ENCODE assay signal across 12 mouse cellular contexts in the genomic region with DNA sequence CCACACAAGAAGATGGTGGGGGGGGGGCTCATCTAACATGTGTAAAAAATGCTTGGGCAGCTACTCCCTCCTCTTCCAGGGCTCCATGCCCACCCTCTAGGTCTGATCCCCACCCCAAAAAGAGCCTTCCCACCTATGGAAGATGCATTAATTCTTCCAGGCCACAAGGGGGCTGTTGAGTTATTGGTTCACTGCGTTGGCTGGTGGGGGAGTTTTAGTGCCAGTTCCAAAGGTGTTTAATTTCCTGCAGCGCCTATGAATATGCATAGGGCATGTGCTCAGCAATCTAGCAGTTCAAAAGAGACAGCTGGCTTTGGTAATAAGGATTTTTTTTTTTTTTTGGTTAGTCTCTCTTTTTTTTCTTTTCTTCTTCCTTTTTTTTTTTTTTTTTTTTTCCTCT.
A peak's percentile ranks its signal among the peaks of the same experiment; 100 is the strongest.
DNase-seq lines count a peak whose midpoint lies in the region; ATAC-seq and TF ChIP-seq lines count a peak whose summit lies in the region.
"Had no signal": no experiment of that assay in that cellular context is flagged by ENCODE, and none has a peak within 500 bp of the region (broad histone marks: within the 10 kb centered on the region; RNA-seq: fewer than 3 reads in every experiment).

No protein-coding gene starts in this region.

- DNase-seq in hindbrain, postnatal 0 days (ENCODE audit: low spot score): peak; percentile 43
- DNase-seq in hindbrain, embryonic 10.5 days (ENCODE audit: low spot score): no peak
- peak; percentile 51 for DNase-seq in midbrain, postnatal 0 days (ENCODE audit: low spot score)
- no peak for DNase-seq in testis, postnatal 14 days (ENCODE audit: low spot score)
- DNase-seq in frontal cortex, postnatal 36 days (ENCODE audit: low spot score in 2 of 2): no peak
- DNase-seq: cerebellum, adult 11-12 months; kidney, adult 18-20 months had no signal

- H3K27ac ChIP-seq in hindbrain, postnatal 0 days: no peak overlapping the region
- no peak overlapping the region for H3K27ac ChIP-seq in hindbrain, embryonic 10.5 days
- no peak overlapping the region for H3K27ac ChIP-seq in midbrain, postnatal 0 days (ENCODE audit: low read depth, low read length)
- no peak overlapping the region for H3K27ac ChIP-seq in midbrain, embryonic 15.5 days
- no peak overlapping the region for H3K27ac ChIP-seq in ES-Bruce4 (ENCODE audit: insufficient read depth, low read length)
- H3K27ac ChIP-seq: heart, embryonic 10.5 days; liver, embryonic 15.5 days had no signal

- H3K4me3 ChIP-seq in hindbrain, postnatal 0 days (ENCODE audit: low read length): no peak overlapping the region
- no peak overlapping the region for H3K4me3 ChIP-seq in hindbrain, embryonic 10.5 days
- no peak overlapping the region for H3K4me3 ChIP-seq in midbrain, postnatal 0 days (ENCODE audit: low read depth, low read length)
- H3K4me3 ChIP-seq in midbrain, embryonic 15.5 days: no peak overlapping the region
- H3K4me3 ChIP-seq in ES-Bruce4 (ENCODE audit: low read depth, low read length): no peak overlapping the region
- H3K4me3 ChIP-seq: heart, embryonic 10.5 days; liver, embryonic 15.5 days had no signal

- H3K27me3 ChIP-seq in hindbrain, postnatal 0 days (ENCODE audit: insufficient read depth, low read length): no peaks in the 10 kb centered on the region
- no peaks in the 10 kb centered on the region for H3K27me3 ChIP-seq in hindbrain, embryonic 10.5 days (ENCODE audit: insufficient read depth, poor library complexity, severe bottlenecking)
- H3K27me3 ChIP-seq in midbrain, postnatal 0 days (ENCODE audit: insufficient read depth, low read length): no peaks in the 10 kb centered on the region
- H3K27me3 ChIP-seq in midbrain, embryonic 15.5 days (replicated peaks): 0 out of 2 replicates have a peak, but pooled peaks cover 2% of the 10 kb centered on the region
- H3K27me3 ChIP-seq in ES-Bruce4 (ENCODE audit: control insufficient read depth, insufficient read depth, low read length, poor library complexity, severe bottlenecking): no peaks in the 10 kb centered on the region
- H3K27me3 ChIP-seq: liver, embryonic 15.5 days had no signal

- no peaks in the 10 kb centered on the region for H3K36me3 ChIP-seq in hindbrain, postnatal 0 days (ENCODE audit: insufficient read depth, low read length)
- no peaks in the 10 kb centered on the region for H3K36me3 ChIP-seq in hindbrain, embryonic 10.5 days
- no peaks in the 10 kb centered on the region for H3K36me3 ChIP-seq in midbrain, postnatal 0 days (ENCODE audit: insufficient read depth, low read length)
- no peaks in the 10 kb centered on the region for H3K36me3 ChIP-seq in midbrain, embryonic 15.5 days (replicated peaks)
- no peaks in the 10 kb centered on the region for H3K36me3 ChIP-seq in ES-Bruce4 (ENCODE audit: control insufficient read depth, insufficient read depth, low read length, poor library complexity, severe bottlenecking)
- H3K36me3 ChIP-seq: heart, embryonic 10.5 days; liver, embryonic 15.5 days had no signal

- no peak overlapping the region for H3K9ac ChIP-seq in hindbrain, postnatal 0 days (replicated peaks; ENCODE audit: low read length)
- H3K9ac ChIP-seq in midbrain, postnatal 0 days (replicated peaks; ENCODE audit: low read length, poor library complexity, severe bottlenecking): no peak overlapping the region
- H3K9ac ChIP-seq in midbrain, embryonic 15.5 days: no peak overlapping the region
- no peak overlapping the region for H3K9ac ChIP-seq in ES-Bruce4 (ENCODE audit: low read depth, poor library complexity, severe bottlenecking)
- H3K9ac ChIP-seq: liver, embryonic 15.5 days had no signal

- H3K4me1 ChIP-seq in hindbrain, postnatal 0 days (ENCODE audit: insufficient read depth, low read length): 0 out of 2 replicates have a peak, but pooled peaks cover 2% of the 10 kb centered on the region
- H3K4me1 ChIP-seq in hindbrain, embryonic 10.5 days (replicated peaks): peaks cover 7% of the 10 kb centered on the region
- no peaks in the 10 kb centered on the region; the same call in 1 of the 2 replicates for H3K4me1 ChIP-seq in midbrain, postnatal 0 days (ENCODE audit: insufficient read depth, low read length)
- 0 out of 2 replicates have a peak, but pooled peaks cover 3% of the 10 kb centered on the region for H3K4me1 ChIP-seq in midbrain, embryonic 15.5 days
- no peaks in the 10 kb centered on the region for H3K4me1 ChIP-seq in ES-Bruce4 (ENCODE audit: control insufficient read depth, insufficient read depth, low read length)
- H3K4me1 ChIP-seq: liver, embryonic 15.5 days had no signal

- no peak overlapping the region for H3K4me2 ChIP-seq in hindbrain, postnatal 0 days (ENCODE audit: low read depth, low read length)
- H3K4me2 ChIP-seq in midbrain, postnatal 0 days (ENCODE audit: low read depth, low read length, poor library complexity, severe bottlenecking): no peak overlapping the region
- H3K4me2 ChIP-seq in midbrain, embryonic 15.5 days: no peak overlapping the region
- H3K4me2 ChIP-seq: liver, embryonic 15.5 days had no signal

- TF ChIP-seq EP300 in ES-Bruce4 (IDR thresholded peaks at IDR 0.05; ENCODE audit: insufficient read depth, low read depth, low read length): no peak

- no peaks in the 10 kb centered on the region for H3K9me3 ChIP-seq in hindbrain, postnatal 0 days (ENCODE audit: low read length)
- H3K9me3 ChIP-seq in hindbrain, embryonic 10.5 days: no peaks in the 10 kb centered on the region
- H3K9me3 ChIP-seq in midbrain, postnatal 0 days (ENCODE audit: low read length): no peaks in the 10 kb centered on the region
- H3K9me3 ChIP-seq in midbrain, embryonic 15.5 days: no peaks in the 10 kb centered on the region
- no peaks in the 10 kb centered on the region for H3K9me3 ChIP-seq in ES-Bruce4 (replicated peaks; ENCODE audit: control insufficient read depth, insufficient read depth, low read length, poor library complexity, severe bottlenecking)
- H3K9me3 ChIP-seq: heart, embryonic 10.5 days; liver, embryonic 15.5 days had no signal

- no peak for ATAC-seq in hindbrain, postnatal 0 days
- ATAC-seq in midbrain, postnatal 0 days (ENCODE audit: low FRiP score): no peak
- ATAC-seq in midbrain, embryonic 15.5 days (replicated peaks): no peak
- 0 out of 2 replicates have a peak, but pooled peaks have one; percentile 32 for ATAC-seq in megakaryocyte progenitor cell, adult 5-6 weeks (replicated peaks; ENCODE audit: poor library complexity)

- 45% methylated on average over 2 of the region's 2 CpGs for WGBS in hindbrain, postnatal 0 days
- 61% methylated on average over 2 of the region's 2 CpGs for WGBS in hindbrain, embryonic 10.5 days
- WGBS in midbrain, postnatal 0 days: 59% methylated on average over 2 of the region's 2 CpGs
- WGBS in midbrain, embryonic 15.5 days: 42% methylated on average over 2 of the region's 2 CpGs

- peak; percentile 50 for TF ChIP-seq CTCF in hindbrain, postnatal 0 days (IDR thresholded peaks at IDR 0.05; ENCODE audit: low read depth)
- TF ChIP-seq CTCF in midbrain, postnatal 0 days (IDR thresholded peaks at IDR 0.05): peak; percentile 57
- peak; percentile 7 for TF ChIP-seq CTCF in ES-Bruce4 (IDR thresholded peaks at IDR 0.05; ENCODE audit: low read depth, low read length)

- no peak for TF ChIP-seq POLR2A in ES-Bruce4 (IDR thresholded peaks at IDR 0.05; ENCODE audit: insufficient read depth, low read length)

Comparison
In these comparisons a context has a peak if more than half of its experiments do, and no peak if none do; other contexts are left out.
1. DNase-seq: peak in hindbrain, postnatal 0 days (single experiment) and midbrain, postnatal 0 days (single experiment); none in hindbrain, embryonic 10.5 days (single experiment), testis, postnatal 14 days (single experiment) and frontal cortex, postnatal 36 days (0 of 2).
2. CTCF ChIP-seq: peak in every context shown above with its lines; median percentile 57 in midbrain, postnatal 0 days; 50 in hindbrain, postnatal 0 days; 7 in ES-Bruce4.